Mouse (Mus musculus) erythroid progenitor cell, adult 5-6 weeks (primary cell): ENCODE data around the gene Dohh. TPM values are rescaled to one million over a fixed set of nuclear protein-coding genes. Genes with fewer than 3 reads are reported as not detected.

Experiments used
- ATAC-seq: replicated peaks from 2 replicates; pipeline ENCODE4 v1.8.0; 2016; ENCODE audit warnings: moderate number of reproducible peaks, mild to moderate bottlenecking, moderate TSS enrichment, inconsistent platforms; ENCODE audit not compliant: poor library complexity, low FRiP score, severe bottlenecking
- total RNA-seq, 2 experiments: library from RNA; stranded (forward) in 1 of 2; stranded (reverse) in 1 of 2; fragments of 150-400 nt in 1 of 2; fragments of 186-747, 209-891 nt in 1 of 2; gene quantifications; 2 replicates each; pipeline versions ENCODE4 v1.2.3 to v1.2.4; 2015 to 2017; ENCODE audit warnings: low replicate concordance in 2 of 2

Dohh gene
- total RNA-seq, 2 experiments from 2014 or later: 4.0 to 8.8 TPM

DNA sequence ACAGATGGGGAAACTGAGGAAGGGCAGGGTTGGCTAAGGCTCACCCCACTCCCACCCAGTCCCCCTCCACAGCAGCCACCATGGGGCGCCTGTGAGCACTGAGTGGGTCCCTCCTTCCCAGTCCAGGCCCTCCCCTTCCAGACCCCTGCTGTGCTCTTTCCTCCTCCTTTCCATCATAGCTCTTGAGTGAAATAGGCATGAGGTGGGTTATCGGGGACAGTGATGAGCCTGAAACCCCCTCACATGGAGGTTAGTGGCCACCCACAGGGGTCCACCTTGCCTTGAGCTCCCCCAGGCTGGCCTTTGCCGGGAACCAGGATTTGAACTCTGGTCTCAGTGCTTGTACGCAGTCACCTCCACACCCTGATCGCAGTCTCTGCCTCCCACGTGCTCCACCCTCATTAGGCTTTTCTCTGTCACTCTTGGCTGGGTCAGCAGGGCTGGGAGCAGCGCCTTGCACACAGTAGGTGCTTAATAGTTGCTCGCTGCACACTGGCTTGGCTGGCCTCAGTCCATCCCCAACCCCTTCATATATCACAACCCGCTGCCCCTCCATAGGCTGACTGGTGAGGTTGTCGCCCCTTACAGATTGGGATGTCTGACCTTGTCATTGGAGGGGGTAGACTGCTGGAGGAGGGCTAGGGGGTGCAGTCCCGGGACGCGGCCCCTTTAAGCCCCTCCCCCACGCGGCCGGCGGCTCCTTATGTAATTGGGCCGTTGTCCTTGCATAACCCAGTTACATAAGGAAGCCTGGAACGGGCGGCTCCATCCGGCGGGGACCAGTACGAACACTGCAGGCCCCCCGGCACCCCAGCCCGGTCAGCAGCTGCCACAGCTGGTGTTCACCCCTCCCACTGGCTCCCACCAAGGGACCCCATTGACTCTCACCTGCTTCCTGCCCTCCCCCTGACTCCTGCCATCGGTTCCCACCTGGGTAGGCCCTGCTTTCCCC lies 29.4 kb downstream of the Dohh start:
- no peak for ATAC-seq

DNA sequence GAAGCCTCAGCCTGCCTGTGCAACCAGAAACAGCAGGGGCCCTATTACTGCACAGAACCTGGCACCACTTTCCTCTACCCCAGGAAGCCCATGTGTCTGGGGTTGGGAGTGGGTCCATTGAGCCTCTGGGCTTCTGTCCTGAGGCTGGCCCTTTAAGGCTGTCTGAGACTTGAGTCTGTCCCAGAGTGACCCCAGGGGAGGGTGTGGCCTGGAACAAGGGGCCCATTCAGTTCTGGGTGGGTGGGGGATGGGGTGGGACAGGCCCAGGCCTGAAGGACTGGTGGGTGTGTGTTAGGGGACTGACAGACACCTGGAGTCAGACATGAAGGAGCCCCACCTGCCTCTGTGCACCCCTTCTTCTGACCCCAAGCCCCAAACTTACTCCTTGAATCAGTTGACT lies 30.5 kb downstream of the Dohh start:
- no peak for ATAC-seq

DNA sequence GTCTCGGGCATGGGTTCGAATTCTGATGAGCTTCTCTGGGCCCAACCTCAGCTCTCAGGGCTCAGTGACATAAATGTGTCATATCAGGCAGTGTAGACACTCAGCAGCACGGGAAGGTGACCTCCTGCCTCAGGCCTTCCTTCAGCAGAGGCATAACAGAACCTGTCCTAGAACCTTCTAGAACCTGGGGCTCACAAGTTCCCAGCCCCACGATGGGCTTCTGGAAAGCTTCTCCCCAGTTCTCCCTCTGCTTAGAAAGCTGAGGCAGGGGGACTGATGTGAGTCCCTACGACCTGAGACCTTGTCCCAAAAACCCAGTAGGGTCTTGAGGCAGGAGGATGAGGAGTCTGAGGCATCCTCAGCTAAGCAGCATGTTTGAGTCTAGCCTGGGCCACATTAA lies 30.9 kb downstream of the Dohh start:
- no peak for ATAC-seq

DNA sequence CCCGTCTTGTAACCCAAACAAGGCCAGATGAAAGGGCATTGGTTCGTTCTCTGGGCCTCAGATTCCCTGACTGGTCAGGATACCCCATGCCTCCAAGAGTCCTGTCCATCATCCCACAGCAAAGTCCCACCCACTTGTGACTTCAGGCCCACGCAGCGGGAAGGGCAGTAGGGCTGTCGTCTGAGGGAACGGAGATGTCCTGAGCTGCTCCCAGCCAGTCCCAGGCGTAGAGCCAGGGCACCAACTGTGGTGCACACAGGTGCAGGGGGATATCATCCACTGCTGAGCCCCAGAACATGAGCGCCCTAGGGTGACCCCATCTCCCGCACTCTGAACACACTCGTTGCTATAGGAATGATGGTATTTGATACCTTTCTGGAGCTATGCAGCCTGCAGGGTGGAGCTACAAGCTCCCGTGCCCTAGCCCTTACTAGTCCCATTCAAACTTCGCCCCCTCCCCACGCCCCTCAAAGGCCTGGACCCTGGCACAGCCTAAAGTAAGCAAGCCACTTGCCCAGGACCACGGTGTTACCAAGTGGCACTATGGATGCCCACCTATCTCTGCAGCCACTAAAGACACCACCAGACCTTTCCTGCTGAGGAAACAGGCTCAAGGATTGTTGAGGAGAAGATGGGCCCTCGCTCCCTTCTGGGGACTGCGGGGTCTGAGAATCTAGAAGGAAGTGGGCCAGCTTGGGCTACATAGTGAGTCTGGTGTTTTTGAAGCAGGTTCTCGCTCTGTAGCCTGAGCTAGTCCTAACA lies 31.5 kb downstream of the Dohh start:
- no peak for ATAC-seq

DNA sequence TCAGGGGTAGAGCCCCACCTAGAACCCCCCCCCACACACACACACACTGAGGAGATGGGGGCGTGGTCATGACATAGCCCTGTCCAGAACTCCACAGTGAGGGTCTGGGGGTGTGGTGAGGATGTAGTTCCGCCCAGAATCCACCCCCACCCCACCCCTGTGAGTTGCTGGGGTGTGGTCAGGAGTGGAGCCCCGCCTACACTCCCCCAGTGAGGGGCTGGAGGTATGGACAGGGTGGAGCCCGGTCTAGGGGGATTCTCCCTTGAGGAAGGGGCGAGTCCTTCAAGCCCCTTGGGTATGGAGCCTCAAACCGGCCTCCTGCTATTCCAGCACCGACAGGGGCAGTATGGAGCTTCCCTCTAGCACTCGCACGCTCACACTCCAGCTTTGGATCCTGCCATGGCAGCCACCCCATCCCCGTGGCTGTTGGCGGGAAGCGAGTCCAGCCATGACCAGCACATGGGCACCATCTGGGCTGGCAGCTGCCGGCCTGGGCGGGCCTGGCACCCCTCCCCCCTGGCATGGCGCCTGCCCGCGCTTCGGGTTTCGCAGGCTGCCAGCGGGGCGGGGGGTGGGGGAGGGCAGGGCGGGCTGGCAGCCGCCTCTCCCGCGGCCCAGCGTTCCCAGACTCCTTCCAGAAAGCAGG lies 32.5 kb downstream of the Dohh start:
- peak; percentile 38; the same call in 1 of the 2 replicates for ATAC-seq

DNA sequence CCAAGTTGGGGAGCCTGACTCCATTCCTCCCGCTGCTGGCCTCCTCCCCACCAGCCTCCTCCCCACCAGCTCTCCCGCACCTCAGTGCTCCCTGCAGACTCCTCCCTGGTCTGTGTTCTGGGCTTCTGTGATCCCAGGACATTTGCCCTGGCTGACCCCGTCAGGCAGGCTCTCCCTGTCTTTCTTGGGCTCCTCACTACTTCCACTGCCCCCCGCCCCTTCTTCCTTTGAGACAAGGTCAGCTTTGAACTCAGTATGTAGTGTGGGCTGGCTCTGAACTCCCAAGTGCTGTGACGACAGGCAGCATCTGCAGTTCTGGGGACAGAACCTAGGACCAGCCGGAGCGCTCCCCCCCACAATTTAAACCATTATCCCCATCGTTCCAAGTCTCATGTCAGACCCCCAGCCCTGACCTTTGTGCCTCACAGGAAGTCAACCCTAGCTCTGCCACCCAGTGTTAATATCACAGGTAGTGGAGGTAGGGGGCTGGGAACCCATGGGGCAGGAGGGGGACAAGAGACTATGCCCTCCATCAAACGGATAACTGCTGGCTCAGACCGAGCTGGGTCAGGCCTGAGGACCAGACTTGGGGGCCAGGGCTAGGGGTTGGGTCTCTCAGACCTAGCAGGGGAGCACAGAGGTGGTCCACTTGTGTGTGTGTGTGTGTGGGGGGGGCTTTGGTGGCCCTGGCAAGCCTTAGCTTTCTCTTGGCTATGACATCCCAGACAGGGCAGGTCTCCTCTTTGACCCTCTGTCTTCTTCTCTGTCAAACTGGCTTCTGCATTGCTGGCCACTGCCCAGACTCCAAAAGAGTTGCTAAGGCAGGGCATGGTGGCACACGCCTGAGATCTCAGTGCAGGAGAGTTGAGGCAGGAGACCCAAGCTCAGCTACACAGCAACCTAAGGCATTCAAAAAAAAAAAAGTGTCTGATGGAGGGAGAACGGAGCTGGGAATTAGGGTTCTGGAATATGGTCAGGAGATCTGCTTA lies 33.3 kb downstream of the Dohh start:
- no peak for ATAC-seq

DNA sequence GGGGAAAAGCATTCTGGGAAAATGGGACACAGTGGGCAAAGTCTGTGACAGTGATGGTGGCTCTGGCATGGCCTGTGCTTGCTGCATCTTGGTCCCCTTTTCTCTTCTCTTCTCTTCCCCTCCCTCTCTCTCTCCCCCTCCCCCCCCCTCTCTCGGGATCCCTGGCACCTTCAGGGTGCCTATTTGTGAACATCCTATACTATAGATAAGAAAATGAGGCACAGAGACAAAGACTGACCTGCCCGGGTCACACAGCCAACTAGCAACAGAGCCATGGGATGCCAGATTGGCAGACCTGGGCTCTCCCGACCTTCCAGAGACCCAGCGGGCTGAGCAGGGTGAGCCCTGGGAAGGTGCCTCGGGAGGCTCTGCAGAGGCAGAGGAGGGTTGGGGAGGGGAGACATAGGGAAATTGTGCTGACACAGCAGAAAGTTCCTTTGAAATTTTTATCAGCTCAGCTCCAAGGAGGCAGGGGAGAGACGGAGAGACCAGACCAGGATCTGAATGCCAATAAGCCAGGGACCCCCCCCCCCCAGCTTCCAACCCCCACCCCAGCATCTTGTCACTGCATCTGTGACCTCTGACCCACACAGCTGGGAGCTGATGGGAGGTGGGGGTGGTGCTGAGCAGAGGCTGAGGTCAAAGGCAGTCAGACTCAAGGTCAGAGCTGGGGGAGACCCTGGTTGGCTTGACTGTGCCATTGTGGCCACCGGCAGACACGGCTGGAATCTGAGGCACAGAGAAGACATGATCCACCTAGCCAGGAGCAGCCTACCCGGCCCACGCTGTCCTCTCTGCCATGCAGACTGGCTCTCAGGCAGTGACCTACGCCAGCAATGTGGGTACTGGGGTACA lies 34.2 kb downstream of the Dohh start:
- ATAC-seq: no peak

DNA sequence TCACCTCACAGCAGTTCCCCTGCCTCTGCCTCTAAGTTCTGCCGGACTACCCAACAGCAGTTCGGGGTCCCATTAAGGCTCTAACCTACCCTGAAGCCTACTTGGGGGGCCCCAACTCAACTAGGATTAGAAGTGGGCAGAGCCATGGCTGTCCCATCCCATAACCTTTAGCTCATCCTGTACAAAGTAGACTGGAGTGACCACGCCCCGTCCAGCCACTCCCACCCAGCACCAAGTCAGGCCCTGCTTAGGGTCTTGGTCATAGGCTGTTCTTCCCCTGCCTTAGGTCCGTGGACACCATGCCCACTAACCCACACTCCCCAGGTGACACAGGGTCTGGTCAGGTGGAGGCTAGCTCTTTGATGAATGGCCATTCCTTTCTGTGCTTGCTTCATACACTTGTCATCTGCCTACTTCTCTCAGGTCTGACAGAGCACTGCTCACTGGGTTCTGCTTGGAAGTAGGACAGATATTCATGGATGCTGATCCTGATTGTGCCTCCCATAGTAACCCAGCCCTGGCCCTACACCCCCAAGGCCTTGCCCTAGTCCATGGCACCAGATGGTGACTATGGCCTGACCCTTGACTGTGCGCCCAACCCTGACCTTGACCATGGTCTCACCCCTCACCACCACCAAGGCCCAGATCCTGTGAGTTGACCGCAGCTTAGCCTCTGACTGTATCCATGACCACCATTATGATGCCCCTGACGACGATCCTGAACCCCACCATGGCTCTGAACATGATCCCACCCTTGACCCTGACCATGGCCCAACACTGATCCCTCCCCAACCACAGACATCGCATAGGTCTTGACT lies 35.1 kb downstream of the Dohh start:
- ATAC-seq: no peak

DNA sequence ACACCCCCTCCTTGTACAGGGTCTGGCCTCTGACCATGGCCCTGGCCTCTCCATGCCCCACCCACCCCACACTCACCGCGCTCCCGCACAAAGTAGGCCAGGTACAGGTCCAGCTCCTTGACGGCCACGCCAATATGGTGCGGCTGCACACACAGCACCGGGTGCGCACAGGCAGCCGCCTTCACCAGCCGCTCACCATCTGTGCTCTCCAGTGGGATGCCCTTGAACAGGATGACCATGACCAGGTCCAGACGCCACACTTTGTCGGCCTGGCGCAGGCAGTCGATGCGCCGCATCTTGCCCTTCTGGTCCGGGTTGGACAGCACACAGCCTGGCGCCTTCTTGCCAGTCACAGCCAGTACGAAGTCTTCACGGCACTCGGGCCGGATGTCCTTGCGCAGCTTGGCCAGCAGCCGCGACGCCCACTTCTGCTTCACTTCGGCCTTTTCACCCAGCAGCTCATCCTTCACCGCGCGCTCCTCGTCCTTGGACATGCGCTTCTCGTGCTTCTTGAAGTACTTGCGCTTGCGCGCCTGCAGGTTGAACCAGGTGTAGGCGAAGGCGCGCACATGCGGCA lies 36.1 kb downstream of the Dohh start:
- no peak for ATAC-seq

DNA sequence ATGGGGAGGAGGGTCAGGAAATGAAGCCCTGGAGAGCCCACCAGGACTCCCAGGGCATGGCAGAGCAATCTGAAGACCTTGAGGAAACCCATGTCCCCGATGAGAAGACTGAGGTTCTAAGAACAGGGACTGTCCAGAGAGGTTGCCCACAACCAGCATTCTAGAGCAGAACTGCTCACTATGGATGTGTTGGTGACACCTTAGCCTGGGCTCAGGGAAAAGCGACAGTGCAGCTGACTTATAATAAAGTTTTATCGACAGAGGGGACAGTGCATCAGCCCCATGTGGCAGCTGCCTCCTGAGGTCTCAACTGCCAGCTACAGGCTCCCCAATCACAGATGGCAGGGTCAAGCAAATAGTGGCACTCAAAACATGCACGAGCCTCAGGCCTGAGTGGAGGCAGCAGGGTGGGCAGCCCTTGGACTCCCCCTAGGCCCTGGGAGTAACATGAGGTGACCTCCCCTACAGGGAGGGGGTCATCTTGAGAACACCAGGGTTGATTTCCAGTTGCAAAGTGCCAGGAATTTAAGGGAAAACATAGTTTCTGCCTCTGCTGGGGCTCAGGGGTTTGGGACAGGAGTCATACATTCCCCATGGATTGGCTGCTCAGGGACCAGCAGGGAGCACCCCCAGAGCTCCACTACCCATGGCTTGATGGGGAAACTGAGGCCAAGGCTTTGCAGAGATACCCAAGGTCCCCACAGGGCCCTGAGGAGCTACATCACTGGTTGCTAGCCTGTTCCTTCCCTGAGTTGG lies 37.0 kb downstream of the Dohh start:
- no peak for ATAC-seq

DNA sequence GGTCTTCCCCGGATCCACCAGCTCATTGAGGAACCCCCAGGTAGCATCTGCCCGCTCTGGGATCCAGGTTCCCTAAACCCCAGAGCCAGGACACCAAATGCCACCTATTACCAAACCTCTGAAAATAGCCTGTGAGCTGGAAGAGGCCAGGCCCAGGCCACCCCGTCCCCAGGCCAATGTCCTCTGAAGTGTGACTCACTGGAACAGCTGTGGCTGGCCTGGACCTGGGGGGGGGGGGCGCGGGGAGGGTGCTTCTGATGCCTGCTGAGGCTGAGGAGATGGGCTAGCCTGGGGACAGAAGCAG lies 37.5 kb downstream of the Dohh start:
- no peak for ATAC-seq

DNA sequence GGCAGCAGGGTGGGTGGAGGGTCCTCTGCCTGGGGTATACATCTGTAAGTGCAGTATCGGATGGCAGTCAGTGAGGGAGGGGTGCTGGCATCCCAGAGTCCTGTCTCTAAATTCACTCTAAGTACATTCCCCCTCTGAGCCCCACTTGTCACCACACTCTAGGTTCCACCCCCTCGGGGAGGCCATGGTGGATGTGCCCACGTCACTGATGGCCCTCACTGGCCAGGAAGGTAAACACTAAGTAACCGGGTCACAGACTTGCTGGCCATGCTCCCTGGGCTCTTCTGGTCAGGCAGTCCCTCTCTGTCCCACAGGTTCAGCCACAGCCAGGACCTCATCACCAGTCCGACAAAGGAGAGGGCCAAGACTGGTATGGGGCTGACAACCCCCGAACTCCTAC lies 38.0 kb downstream of the Dohh start:
- no peak for ATAC-seq

DNA sequence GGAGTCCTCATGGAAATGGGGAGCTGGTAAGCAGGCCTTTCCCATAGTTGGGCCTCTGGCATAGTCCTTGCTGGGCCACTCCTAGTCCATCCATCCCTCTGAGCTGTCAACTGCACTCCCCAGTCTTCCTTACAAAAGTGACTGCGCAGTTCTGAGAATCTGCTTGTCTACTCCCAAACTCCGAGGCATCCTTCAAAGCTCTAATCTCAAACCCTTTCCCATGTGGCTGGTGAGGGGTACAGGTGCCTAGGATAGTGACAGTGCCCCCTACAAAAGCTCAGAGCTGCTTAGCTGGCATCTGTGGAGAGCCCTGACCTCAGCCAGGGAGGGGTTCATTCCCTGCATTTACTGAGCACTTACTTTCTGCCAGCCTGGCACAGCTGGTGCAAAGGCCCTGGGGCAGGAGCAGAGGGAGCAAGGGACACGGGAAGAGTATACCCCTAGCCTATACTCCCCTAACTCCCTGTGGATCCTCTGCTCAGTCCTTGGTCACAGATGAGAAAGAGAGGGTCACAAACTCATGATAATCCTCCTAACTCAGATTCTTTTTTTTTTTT lies 38.5 kb downstream of the Dohh start:
- ATAC-seq: no peak

DNA sequence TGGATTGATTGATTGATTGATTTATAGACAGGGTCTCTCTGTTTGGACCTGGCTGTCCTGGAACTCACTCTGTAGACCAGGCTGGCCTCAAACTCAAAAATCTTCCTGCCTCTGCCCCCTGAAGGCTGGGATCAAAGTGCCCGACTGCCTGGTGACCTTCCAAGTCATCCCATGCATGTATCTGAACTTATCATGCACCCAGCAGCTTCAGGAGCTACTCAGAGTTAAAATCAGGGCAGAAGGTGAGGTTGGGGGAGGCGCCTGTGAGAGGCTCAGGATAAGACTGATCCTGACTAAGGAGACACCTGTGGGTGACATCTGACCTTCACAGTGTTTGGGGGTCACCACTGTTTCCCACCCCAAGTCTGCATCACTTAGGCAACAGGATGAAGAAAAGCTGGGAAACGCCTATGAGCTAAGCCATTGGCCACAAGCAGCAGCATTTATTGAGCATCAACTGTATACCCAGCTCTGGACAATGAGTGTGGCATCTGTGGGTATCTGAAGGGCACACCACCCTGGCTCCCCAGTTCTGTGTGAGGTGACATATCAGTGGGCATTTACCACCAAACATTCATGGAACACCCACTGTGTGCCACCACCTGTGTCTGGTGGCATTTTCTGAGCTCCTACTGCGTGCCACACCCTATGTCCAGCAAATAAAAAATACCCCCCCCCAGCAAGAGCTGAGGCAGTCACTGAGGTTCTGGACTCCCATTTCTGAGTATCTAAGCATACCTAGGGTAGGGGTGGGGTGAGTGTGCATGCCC lies 39.4 kb downstream of the Dohh start:
- ATAC-seq: no peak

DNA sequence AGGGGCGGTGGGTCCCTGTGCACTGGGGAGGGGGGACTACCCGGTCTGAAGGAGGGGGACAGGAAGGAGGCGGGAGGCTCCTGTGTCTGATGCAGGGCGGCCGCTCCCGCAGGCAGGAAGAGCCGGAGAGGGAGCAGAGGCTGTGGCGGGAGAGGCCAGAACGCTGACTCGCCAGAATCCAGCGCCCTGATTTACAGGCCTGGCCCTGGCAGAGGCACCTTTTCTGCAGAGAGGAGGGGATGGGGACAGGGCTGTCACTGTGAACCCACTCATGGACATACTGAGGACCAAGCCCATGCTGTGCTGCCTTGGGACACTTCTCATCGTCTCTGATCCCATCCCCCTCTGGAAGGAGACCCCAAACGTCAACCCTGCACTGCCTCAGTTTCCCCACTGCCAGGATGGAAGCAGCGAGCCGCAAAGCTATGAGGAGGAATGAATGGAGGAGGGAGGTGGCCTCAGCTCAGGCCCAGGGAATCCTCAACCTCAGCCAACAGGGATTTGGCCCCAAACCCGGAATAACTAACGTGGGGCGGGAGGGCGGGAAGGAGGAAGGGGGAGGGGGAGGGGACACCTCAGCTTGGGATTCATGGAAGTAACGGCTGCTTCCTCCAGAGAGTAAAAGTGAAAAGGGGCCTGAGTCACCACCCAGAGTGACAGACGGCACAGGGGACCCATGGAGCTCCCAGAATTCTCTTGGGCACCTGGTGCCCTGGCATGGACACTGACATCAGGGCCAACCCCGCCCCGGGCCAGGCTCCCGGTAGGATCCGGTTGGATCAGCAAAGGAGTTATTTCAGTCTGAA lies 40.2 kb downstream of the Dohh start:
- ATAC-seq: no peak
